Mouse (Mus musculus): ENCODE measurements at regions not wholly inside any gene's neighbourhood (a gene's known extent, or its start where the extent isn't known, plus 50 kb on each side); places are given as distances from the start of the nearest gene placed in this dataset.

DNA sequence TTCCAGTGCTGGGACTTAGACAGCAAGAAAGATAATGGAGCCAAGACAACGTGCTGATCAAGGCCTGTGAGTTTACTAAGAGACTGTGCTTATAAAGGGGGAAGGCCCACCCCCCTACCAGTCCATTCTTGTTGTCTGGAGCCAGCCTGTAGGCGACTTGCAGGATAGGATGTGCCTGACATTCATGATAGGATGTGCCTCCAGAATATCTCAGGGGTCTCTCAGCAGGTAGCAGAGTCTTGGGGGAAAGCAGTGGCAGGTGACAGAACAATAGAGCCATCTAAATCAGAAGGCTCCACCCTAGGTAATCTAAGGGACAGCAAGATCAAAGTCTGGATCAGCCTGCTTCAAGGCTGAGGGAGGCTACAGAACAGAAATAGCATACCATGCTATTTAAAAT, 782.5 kb upstream of the Cntn5 start:
- TF ChIP-seq POLR2A (IDR thresholded peaks at IDR 0.05; ENCODE audit: insufficient read length, low read depth) (no peak), TCF3 (IDR thresholded peaks at IDR 0.05; ENCODE audit: insufficient read length, low read depth) (no peak), MYOG (IDR thresholded peaks at IDR 0.05; ENCODE audit: control insufficient read depth in 1 of 3, insufficient read depth in 1 of 3, insufficient read length in 2 of 3, low read depth in 2 of 3) (no peak), TCF12 (IDR thresholded peaks at IDR 0.05; ENCODE audit: insufficient read depth, poor library complexity, severe bottlenecking) (no peak)
